Mouse (Mus musculus) spleen, postnatal 0 days (tissue): ENCODE results near the gene Gm8298. TPM values are rescaled to one million over a fixed set of nuclear protein-coding genes. Genes with fewer than 3 reads are reported as not detected.

Experiments used
- polyA plus RNA-seq: library from polyadenylated mRNA; unstranded; fragments of >200 nt; fragmentation: Nextera tagmentation; extraction: Ambion mirVana; gene quantifications from 2 replicates; pipeline ENCODE4 v1.2.1, GENCODE M21; 2015

Gene Gm8298
- polyA plus RNA-seq: not detected in 2 replicates

DNA sequence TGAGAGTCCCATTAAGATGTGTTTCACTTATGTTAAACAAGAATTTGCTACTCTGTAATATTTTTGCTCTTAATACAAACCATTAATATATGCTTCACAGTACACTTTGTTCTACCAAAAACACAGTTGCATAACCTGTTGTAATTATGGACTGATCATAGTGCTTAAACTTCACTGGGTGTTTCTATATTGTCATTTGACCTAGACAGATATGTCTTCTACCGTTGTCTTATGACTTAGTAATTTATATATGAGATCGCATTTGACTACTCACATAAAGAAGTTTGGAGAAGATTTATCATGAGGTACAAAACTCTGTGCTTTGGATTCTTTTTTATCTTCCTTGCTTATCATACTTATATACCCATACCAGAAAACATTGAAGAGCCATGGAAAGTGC, at the start of gene Gm8298:
Gene Gm8298, plus strand, starts transcription at position 301 of the 400 bp plus-strand sequence.

DNA sequence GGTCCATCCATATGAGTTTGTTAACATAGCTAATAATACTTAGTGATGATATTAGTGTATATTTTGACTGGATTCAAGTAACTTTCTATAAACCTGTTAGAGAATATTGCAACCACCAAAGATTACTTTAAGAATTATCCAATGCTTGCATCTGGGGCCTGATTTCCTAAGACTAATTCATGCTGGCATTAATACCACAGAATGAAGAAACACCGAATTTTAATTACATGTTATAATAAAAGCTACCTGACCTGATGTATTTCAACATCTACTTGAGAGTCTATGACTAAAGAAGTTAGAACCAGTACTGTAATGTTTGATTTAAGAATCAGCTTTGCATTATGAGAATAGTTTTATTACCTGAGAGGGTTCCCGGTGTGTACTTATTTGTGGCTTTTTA, 64.1 kb downstream of the Gm8298 start, which contains the start of gene C130079G13Rik:
Gene C130079G13Rik, plus strand, starts transcription at position 301 of the 400 bp plus-strand sequence.

Other genes with a start within 250 kb of the Gm8298 start
- not detected in 2 replicates for gene Gm5538, start 131.3 kb upstream of the Gm8298 start, polyA plus RNA-seq
- not detected in 2 replicates for gene C130079G13Rik, start 64.2 kb downstream of the Gm8298 start, polyA plus RNA-seq
- not detected in 2 replicates for gene Aadacl2, start 145.7 kb downstream of the Gm8298 start, polyA plus RNA-seq
- gene Aadac, start 164.7 kb downstream of the Gm8298 start, polyA plus RNA-seq: 0.19 and 0.22 TPM in 2 replicates
- gene Sucnr1, start 220.8 kb downstream of the Gm8298 start, polyA plus RNA-seq: 0.61 and 1.2 TPM in 2 replicates